Mouse (Mus musculus) liver, postnatal 0 days (tissue): ENCODE measurements around the gene Arrb1. TPM values are rescaled to one million over a fixed set of nuclear protein-coding genes. Genes with fewer than 3 reads are reported as not detected.
A peak's percentile ranks its signal among the peaks of the same experiment; 100 is the strongest.

Source experiments
- ATAC-seq: fragments of 200-750 bp; cut with Nextera tagmentation; 2 replicates; pipeline ENCODE4 v1.8.0; 2017; ENCODE audit warnings: mild to moderate bottlenecking, moderate library complexity
- DNase-seq: peaks from one replicate; pipeline ENCODE4 v3.0.0-alpha.2; 2016
- H3K27ac ChIP-seq: fragments of 300-500 bp; sonication (generic); 2 replicates; pipeline ENCODE4 v1.5.1; 2014; ENCODE audit warnings: antibody characterized with exemption, moderate library complexity, mild to moderate bottlenecking, low read depth
- H3K27me3 ChIP-seq: fragments of 300-500 bp; sonication (generic); 2 replicates; pipeline ENCODE4 v1.6.1; 2014; ENCODE audit warnings: low read length, control low read depth, mixed read lengths; ENCODE audit not compliant: insufficient read depth
- H3K36me3 ChIP-seq: fragments of 300-500 bp; sonication (generic); replicated peaks from 2 replicates; pipeline ENCODE4 v1.6.1; 2014; ENCODE audit warnings: mild to moderate bottlenecking, control low read depth, low read length, moderate library complexity, mixed read lengths; ENCODE audit not compliant: insufficient read depth
- H3K4me1 ChIP-seq: fragments of 300-500 bp; sonication (generic); 2 replicates; pipeline ENCODE4 v1.6.1; 2014; ENCODE audit warnings: antibody characterized with exemption, mild to moderate bottlenecking, control low read depth; ENCODE audit not compliant: insufficient read depth
- H3K4me2 ChIP-seq: fragments of 300-500 bp; sonication (generic); 2 replicates; pipeline ENCODE4 v1.6.1; 2014; ENCODE audit warnings: low read depth, mild to moderate bottlenecking, low read length, moderate library complexity, mixed read lengths
- H3K4me3 ChIP-seq: fragments of 300-500 bp; sonication (generic); 2 replicates; pipeline ENCODE4 v1.5.1; 2014; ENCODE audit warnings: low read depth, low read length
- H3K9ac ChIP-seq: fragments of 300-500 bp; sonication (generic); replicated peaks from 2 replicates; pipeline ENCODE4 v1.6.1; 2014; ENCODE audit warnings: mild to moderate bottlenecking, moderate library complexity
- H3K9me3 ChIP-seq: fragments of 300-500 bp; sonication (generic); 2 replicates; pipeline ENCODE4 v1.6.1; 2016; ENCODE audit warnings: mild to moderate bottlenecking, control low read depth, low read length, mixed read lengths
- CTCF ChIP-seq: sonication (generic); IDR thresholded peaks from 2 replicates; pipeline ENCODE4 v1.5.1; 2016; ENCODE audit warnings: antibody characterized with exemption, low read depth
- EP300 ChIP-seq: IDR thresholded peaks from 2 replicates; pipeline ENCODE4 v1.6.1; 2016; ENCODE audit warnings: antibody characterized with exemption, low read depth, mild to moderate bottlenecking
- WGBS: fragments of 180-500 bp; shearing (Covaris S2); extraction: QIAGEN DNeasy Blood & Tissue Kit; methylation state at CpG from one replicate; pipeline ENCODE4 v1.1.7; 2014; ENCODE audit not compliant: insufficient replicate concordance; 5-methylcytosine and 5-hydroxymethylcytosine counted together
- microRNA counts: library from miRNA; unstranded; fragments of <30 nt; microRNA quantifications from one replicate; lab custom pipeline; 2015
- microRNA-seq: library from miRNA; unstranded; fragments of <30 nt; microRNA quantifications from one replicate; pipeline ENCODE4, GENCODE M21; 2016
- polyA plus RNA-seq: library from polyadenylated mRNA; unstranded; fragments of >200 nt; fragmentation: Nextera tagmentation; extraction: Ambion mirVana; gene quantifications from 2 replicates; pipeline ENCODE4 v1.2.1, GENCODE M21; 2015

Gene Arrb1
- polyA plus RNA-seq, 1 experiment from 2014 or later: 21.8 TPM

- Histone ChIP-seq H3K27ac (no peak overlapping the region), H3K4me1 (no peaks in the 10 kb centered on the region), H3K4me3 (no peak overlapping the region), H3K36me3 (no peaks in the 10 kb centered on the region), H3K9ac (no peak overlapping the region), H3K4me2 (no peak overlapping the region), H3K9me3 (no peaks in the 10 kb centered on the region; the same call in 1 of the 2 replicates), H3K27me3 (no peaks in the 10 kb centered on the region)
- no peak for TF ChIP-seq CTCF
- 5% methylated on average over 6 of the region's 6 CpGs for WGBS
- ATAC-seq (no peak), DNase-seq (peak; percentile 60)
Measured at GRCm38 (mm10) chr7:99648623-99649022, 113.4 kb downstream of the Arrb1 start.

DNA sequence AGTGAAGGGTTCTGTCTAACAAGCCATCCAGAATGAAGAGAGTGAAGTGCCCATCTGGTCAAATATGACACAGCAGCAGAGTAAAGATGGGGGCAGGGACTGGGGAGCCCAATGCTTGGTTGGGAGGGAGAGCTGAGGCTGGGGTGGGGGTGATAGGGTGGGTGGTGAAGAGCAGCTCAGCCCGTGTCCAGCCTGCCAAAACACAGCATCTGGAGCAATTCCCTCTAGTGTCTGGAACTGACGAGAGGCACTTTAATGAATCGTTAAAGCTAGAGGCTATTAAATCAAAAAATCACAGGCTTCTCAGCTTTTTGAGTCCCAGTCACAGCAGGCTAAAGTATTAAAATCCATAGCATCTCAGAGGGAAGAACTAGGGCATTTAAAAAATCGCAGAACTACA, 114.3 kb downstream of the Arrb1 start:
- WGBS: 63% methylated on average over 4 of the region's 4 CpGs
- TF ChIP-seq CTCF: no peak
- TF ChIP-seq EP300: no peak
- Histone ChIP-seq H3K36me3 (no peaks in the 10 kb centered on the region), H3K27ac (no peak overlapping the region), H3K9me3 (no peaks in the 10 kb centered on the region; the same call in 1 of the 2 replicates), H3K9ac (no peak overlapping the region), H3K27me3 (no peaks in the 10 kb centered on the region), H3K4me1 (no peaks in the 10 kb centered on the region), H3K4me2 (no peak overlapping the region), H3K4me3 (no peak overlapping the region)
- ATAC-seq: no peak
- DNase-seq: no peak

GRCm38 (mm10) chr7:99654244-99654643, 119.0 kb downstream of the Arrb1 start:
- Histone ChIP-seq H3K9ac (no peak overlapping the region), H3K9me3 (no peaks in the 10 kb centered on the region; the same call in 1 of the 2 replicates), H3K36me3 (no peaks in the 10 kb centered on the region), H3K27me3 (0 out of 2 replicates have a peak, but pooled peaks cover 6% of the 10 kb centered on the region), H3K27ac (no peak overlapping the region), H3K4me2 (no peak overlapping the region), H3K4me1 (no peaks in the 10 kb centered on the region), H3K4me3 (no peak overlapping the region)
- TF ChIP-seq CTCF (no peak), EP300 (no peak)
- DNase-seq (no peak), ATAC-seq (no peak)
- WGBS: 60% methylated on average over 11 of the region's 11 CpGs

MicroRNAs encoded within 50 kb of the gene (microRNA counts, 519-probe panel; counts per million panel counts)
- microRNA mmu-miR-326 (lab: Ali Mortazavi, UCI): 1,154 counts per million, percentile 7 among the panel's probes with 10 or more counts

Small RNAs within 50 kb of the gene (microRNA-seq; reads per million reads assigned to microRNA genes)
- 68.1 reads per million, percentile 39 among the genes with 10 or more reads in this experiment for gene Mir326

Other genes with a start within 250 kb of the Arrb1 start
- 24.0 and 29.6 TPM in 2 replicates for gene Serpinh1, start 182.2 kb upstream of the Arrb1 start, polyA plus RNA-seq
- gene Gdpd5, start 154.1 kb upstream of the Arrb1 start, polyA plus RNA-seq: 1.7 TPM in 2 replicates
- gene Klhl35, start 69.5 kb upstream of the Arrb1 start, polyA plus RNA-seq: 0.35 and 0.37 TPM in 2 replicates
- 472 TPM in 2 replicates for gene Rps3, start 51.7 kb upstream of the Arrb1 start, polyA plus RNA-seq
- 0.55 and 0.66 TPM in 2 replicates for gene Tpbgl, start 91.6 kb downstream of the Arrb1 start, polyA plus RNA-seq
- gene Slco2b1, start 175.9 kb downstream of the Arrb1 start, polyA plus RNA-seq: 0.68 and 0.73 TPM in 2 replicates
- gene Olfr520, start 194.8 kb downstream of the Arrb1 start, polyA plus RNA-seq: not detected in 2 replicates
- gene Olfr521, start 228.0 kb downstream of the Arrb1 start, polyA plus RNA-seq: not detected in 2 replicates